Mouse (Mus musculus) spleen, adult 2 months (tissue): ENCODE measurements around the gene Rhoq. TPM values are rescaled to one million over a fixed set of nuclear protein-coding genes. Genes with fewer than 3 reads are reported as not detected.

Experiments used
- DNase-seq, 2 experiments: peaks; one replicate each; pipeline versions ENCODE4 v3.0.0 to v3.0.0-alpha.2; 2012 to 2021; ENCODE audit warnings: low spot score in 2 of 2, low read depth in 1 of 2
- H3K27ac ChIP-seq: fragments of 200-500 bp; 2 replicates; pipeline ENCODE4 v1.5.1; 2012; ENCODE audit warnings: low read length, inconsistent platforms; ENCODE audit not compliant: insufficient read depth
- H3K27me3 ChIP-seq: fragments of 200-500 bp; 2 replicates; pipeline ENCODE4 v1.6.1; 2012; ENCODE audit warnings: mild to moderate bottlenecking, moderate library complexity, low read length, inconsistent platforms; ENCODE audit not compliant: control insufficient read depth, insufficient read depth
- H3K36me3 ChIP-seq: fragments of 200-500 bp; 2 replicates; pipeline ENCODE4 v1.6.1; 2012; ENCODE audit warnings: mild to moderate bottlenecking, low read length, inconsistent platforms; ENCODE audit not compliant: control insufficient read depth, insufficient read depth
- H3K4me1 ChIP-seq: fragments of 200-500 bp; 2 replicates; pipeline ENCODE4 v1.6.1; 2011; ENCODE audit warnings: inconsistent platforms; ENCODE audit not compliant: control insufficient read depth, insufficient read depth, insufficient read length
- H3K4me3 ChIP-seq: fragments of 200-500 bp; 2 replicates; pipeline ENCODE4 v1.5.1; 2011; ENCODE audit warnings: mild to moderate bottlenecking, inconsistent platforms; ENCODE audit not compliant: insufficient read depth, insufficient read length; ENCODE audit errors: extremely low read depth
- CTCF ChIP-seq: fragments of 200-500 bp; IDR thresholded peaks from 2 replicates; pipeline ENCODE4 v1.5.1; 2011; ENCODE audit warnings: mild to moderate bottlenecking, inconsistent platforms; ENCODE audit not compliant: insufficient read depth, insufficient read length, insufficient replicate concordance; ENCODE audit errors: extremely low read depth
- POLR2A ChIP-seq: fragments of 200-500 bp; IDR thresholded peaks from 2 replicates; pipeline ENCODE4 v1.6.1; 2011; ENCODE audit warnings: low read depth, low read length, inconsistent platforms
- WGBS: fragments of 180-500 bp; shearing (Covaris S2); methylation state at CpG from one replicate; pipeline ENCODE4 v1.1.7; 2018; 5-methylcytosine and 5-hydroxymethylcytosine counted together
- polyA plus RNA-seq: library from polyadenylated mRNA; depleted of rRNA; stranded (reverse); fragments of >200 nt; gene quantifications from 2 replicates; pipeline ENCODE4 v1.2.3, GENCODE M21; 2012

The Rhoq gene
- polyA plus RNA-seq, 1 experiment, result 18.7 TPM

DNA sequence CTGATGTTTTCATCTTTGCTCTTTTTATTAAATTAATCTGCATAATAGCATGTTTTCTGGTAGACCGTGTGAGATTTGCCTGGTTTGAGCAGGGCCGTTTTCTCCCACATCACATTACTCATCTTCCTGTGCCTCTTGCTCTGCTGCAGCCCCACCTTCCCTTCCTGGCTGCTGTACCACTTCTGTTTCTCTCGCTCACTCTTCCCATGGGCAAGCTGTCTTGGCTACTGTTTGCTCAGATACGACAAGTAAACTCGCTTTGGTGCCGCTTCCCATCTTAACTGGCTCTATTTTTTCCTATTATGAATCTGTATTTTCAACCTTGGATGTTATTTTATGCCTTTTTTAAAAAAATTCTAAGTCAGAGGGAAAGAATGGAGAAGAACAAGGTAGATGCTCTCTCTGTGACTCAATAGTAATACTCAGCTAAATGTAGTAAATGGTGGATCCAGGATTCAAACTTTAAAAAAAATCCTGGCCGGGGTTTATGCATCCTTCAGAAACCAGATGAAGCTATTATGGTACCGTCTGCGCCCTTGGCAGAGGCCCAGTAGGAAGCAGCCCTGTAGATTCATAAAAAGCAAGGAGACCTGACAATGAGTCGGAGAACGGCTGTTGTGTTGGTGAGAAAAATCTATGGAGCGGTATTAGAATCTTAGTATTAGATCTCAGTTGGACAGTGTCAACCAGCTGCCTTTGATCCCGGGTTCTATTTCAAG is 48.6 kb downstream of the Rhoq start:
- DNase-seq, result no peak
- Histone ChIP-seq H3K4me3 (no peak overlapping the region), H3K4me1 (no peaks in the 10 kb centered on the region), H3K27me3 (no peaks in the 10 kb centered on the region), H3K27ac (no peak overlapping the region), H3K36me3 (peaks cover 2% of the 10 kb centered on the region; the same call in 1 of the 2 replicates)
- TF ChIP-seq POLR2A, result no peak
- no peak for TF ChIP-seq CTCF
- 75% methylated on average over 13 of the region's 13 CpGs for WGBS

DNA sequence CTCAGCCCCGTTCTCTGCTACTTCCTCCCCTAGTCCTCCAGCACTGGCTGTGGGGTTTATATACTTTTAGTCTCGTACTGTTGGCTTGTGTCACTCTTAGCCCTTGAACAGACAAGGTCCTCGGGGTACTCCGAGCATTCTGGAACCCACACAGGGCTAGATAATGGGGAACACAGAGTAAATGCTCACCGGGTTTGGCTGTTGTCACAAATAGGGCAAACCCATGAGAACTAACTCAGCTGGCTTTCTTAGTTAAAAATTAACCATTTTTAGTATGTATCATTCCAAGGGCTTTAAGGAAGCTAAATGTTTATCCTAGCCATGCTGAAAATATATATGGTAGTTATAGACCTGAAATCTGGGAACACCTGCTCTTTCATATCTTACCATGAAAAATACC is 56.8 kb downstream of the Rhoq start:
- TF ChIP-seq POLR2A, result no peak
- TF ChIP-seq CTCF, result no peak
- Histone ChIP-seq H3K27ac (no peak overlapping the region), H3K4me1 (no peaks in the 10 kb centered on the region), H3K36me3 (peaks cover 8% of the 10 kb centered on the region), H3K27me3 (no peaks in the 10 kb centered on the region), H3K4me3 (no peak overlapping the region)
- WGBS, result 91% methylated on average over 5 of the region's 5 CpGs
- no peak for DNase-seq

DNA sequence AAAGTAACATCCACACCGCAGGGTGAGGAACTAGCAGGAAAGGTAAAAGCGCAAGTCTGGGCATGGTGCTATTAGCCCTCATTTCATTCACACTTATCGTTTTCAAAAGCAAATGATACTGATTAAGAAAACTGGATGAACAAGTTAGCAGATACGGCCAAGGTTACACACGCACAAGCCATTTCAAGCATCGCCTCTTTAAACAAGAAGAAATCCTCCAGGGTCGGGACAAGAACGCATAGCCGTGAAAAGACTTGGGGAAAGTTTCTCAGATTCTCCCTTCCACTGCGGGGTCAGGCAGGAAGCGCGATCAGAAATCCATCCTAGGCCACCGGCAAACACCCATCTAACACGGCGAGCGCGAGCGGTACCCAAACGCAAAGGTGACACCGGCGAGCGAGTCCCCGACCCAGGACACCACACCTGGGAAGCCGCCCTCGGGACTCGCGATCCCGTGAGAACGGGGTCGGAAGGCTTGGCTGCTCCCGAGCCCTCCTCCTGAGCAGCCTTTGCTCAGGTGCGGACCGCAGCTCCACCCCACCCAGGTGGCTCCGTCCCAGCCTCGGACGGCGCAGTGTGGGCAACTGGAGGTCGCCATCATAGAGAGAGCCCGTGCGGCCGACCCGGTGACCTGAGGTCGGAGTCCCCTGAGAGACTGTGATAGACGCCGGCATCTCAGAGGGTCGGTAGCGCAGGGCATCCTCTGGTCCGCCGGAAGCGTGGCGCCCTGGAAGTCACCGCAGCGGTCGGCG is 61.8 kb downstream of the Rhoq start:
- DNase-seq, result no peak
- Histone ChIP-seq H3K4me3 (peak overlapping the region; percentile 83), H3K27me3 (no peaks in the 10 kb centered on the region), H3K27ac (peak overlapping the region; percentile 28; the same call in 1 of the 2 replicates), H3K36me3 (peaks cover 7% of the 10 kb centered on the region), H3K4me1 (no peaks in the 10 kb centered on the region)
- 3% methylated on average over 53 of the region's 55 CpGs for WGBS
- TF ChIP-seq POLR2A (no peak), CTCF (no peak)

DNA sequence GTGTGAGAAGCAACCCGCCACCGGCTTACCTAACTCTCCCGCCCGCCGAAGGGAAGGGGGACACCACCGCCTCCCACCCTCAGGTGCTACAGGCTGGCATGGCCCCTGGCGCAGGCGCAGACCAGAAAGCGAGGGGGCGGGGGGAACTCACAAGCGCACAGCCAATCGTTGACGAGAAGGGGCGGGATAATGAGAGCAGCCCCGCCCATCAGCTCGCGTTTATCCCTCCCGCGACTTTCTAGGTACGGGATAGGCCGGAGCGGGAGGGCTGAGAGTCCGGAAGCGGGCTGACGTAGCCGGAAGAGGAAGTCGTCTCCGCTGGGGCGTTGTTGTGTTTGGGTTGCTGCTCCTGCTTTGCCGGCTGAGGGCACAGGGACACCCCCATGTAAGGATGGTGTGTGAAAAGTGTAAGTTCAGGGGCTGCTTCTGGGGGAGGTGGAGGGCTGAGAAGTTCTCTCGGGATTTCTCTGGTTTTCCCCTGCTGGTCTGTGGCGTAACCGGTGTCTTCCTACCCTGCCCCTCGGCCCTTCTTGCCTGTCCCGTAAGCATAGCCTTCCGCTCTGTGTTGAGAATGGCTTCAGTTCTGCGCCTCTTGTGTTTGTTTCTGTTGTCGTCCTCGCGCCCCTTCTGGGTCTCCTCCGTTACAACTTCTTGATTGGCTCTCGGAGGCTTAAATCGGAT is 62.5 kb downstream of the Rhoq start, which contains the start of the genes Pigf and Cript:
Gene Pigf, minus strand, starts transcription at position 138 of the 681 bp plus-strand sequence.
Gene Cript, plus strand, starts transcription at position 282 of the 681 bp plus-strand sequence.
- Histone ChIP-seq H3K27me3 (no peaks in the 10 kb centered on the region), H3K4me3 (peak within 1 kb of the TSS; percentile 83), H3K4me1 (no peaks in the 10 kb centered on the region), H3K27ac (peak within 1 kb of the TSS; percentile 78), H3K36me3 (peaks cover 5% of the 10 kb centered on the region; the same call in 1 of the 2 replicates)
- WGBS, result under 1% methylated on average over 43 of the region's 43 CpGs
- TF ChIP-seq CTCF, result no peak
- peak; percentile 59 for TF ChIP-seq POLR2A
- peak; percentile 97 for DNase-seq

DNA sequence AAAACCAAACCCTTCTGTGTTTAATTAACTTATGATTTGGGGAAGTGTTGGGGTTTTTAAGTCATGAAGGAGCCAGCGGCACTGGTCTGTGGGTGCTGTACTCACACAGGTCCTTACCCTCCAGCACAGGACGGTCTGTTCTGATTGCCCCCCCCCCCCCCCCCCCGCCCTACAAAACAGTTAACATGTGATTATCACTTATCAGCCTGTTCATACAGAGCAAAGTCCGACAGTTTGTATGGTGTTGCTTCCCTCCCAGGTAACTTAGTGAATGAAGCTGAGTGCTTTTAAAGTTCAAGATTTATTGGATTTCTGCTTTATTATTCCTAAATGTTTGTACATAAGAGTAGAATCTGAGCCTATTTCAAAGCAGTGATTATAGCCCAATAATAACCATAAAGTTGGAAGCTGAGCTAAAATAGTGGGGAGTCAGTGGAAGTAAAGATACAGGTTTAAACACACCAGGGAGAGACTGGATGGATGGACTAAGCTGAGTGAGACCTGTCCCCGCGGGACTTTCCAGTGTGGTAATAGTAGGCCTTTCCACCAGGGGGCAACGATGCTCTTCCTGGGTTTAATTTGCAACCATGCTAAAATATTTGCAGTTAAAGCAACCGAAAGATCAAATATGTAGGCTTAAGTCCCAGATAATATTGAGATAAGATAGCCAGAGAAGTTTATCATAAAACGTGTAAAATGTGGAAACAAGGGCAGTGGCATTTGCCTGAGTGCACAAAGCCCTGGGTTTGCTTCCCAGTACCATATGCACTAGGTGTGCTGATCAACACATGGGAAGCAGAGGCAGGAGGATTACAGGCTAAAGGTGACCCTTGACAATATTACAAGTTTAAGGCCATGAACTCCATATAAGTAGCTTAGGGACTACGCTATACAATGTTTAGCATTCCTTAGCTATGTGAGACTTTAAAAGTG is 73.5 kb downstream of the Rhoq start:
- no peaks in the 10 kb centered on the region for H3K27me3 ChIP-seq
- 52% methylated on average over 10 of the region's 10 CpGs for WGBS
- peaks cover 18% of the 10 kb centered on the region for H3K36me3 ChIP-seq
- TF ChIP-seq CTCF (peak; percentile 48; the same call in 1 of the 2 replicates), POLR2A (no peak)
- no peak overlapping the region for H3K4me3 ChIP-seq
- H3K27ac ChIP-seq, result no peak overlapping the region
- DNase-seq, result peak; percentile 18 to 42
- H3K4me1 ChIP-seq, result no peaks in the 10 kb centered on the region

DNA sequence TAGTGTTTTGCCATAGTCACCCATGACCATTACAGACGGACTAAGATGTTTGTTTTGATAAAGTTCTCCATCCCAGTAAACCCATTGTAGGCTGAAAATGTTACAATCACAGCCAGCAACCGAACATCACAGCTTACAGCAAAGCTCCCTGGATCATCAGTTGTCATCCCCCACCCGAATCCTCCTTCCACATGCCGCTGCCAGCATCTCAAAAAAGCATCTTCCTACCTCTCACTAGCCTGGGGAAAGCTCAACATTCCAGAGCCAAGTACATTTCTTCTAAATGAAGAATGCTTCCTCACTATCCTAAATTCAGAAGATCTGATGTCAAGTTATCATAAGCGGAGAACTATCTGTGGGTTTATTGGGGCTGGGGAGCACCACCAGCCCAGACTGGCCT is 75.6 kb downstream of the Rhoq start:
- H3K4me1 ChIP-seq, result no peaks in the 10 kb centered on the region
- 91% methylated on average over 5 of the region's 5 CpGs for WGBS
- H3K36me3 ChIP-seq, result peaks cover 13% of the 10 kb centered on the region
- no peaks in the 10 kb centered on the region for H3K27me3 ChIP-seq
- no peak for DNase-seq
- TF ChIP-seq CTCF, result no peak
- no peak overlapping the region for H3K4me3 ChIP-seq
- H3K27ac ChIP-seq, result no peak overlapping the region
